Mouse (Mus musculus) midbrain, embryonic 12.5 days (tissue): Measurements from ENCODE around the gene Gm10518. TPM values are rescaled to one million over a fixed set of nuclear protein-coding genes. Genes with fewer than 3 reads are reported as not detected.
"Not testable (repeated sequence)": the region's sequence is repeated elsewhere in the genome, so short reads cannot be mapped to it uniquely, and the experiment has no call there.

ENCODE experiments used
- ATAC-seq: fragments of 200-750 bp; cut with Nextera tagmentation; 2 replicates; pipeline ENCODE4 v1.8.0; 2017; ENCODE audit warnings: low read depth, moderate TSS enrichment, moderate library complexity; ENCODE audit not compliant: low FRiP score
- H3K27ac ChIP-seq: fragments of 300-500 bp; sonication (generic); replicated peaks from 2 replicates; pipeline ENCODE4 v1.5.1; 2016; ENCODE audit warnings: mild to moderate bottlenecking
- H3K27me3 ChIP-seq: fragments of 300-500 bp; sonication (generic); 2 replicates; pipeline ENCODE4 v1.6.1; 2016; ENCODE audit warnings: mild to moderate bottlenecking
- H3K36me3 ChIP-seq: fragments of 300-500 bp; sonication (generic); 2 replicates; pipeline ENCODE4 v1.6.1; 2016
- H3K4me1 ChIP-seq: fragments of 300-500 bp; sonication (generic); 2 replicates; pipeline ENCODE4 v1.6.1; 2016
- H3K4me2 ChIP-seq: fragments of 300-500 bp; sonication (generic); replicated peaks from 2 replicates; pipeline ENCODE4 v1.6.1; 2016; ENCODE audit warnings: mild to moderate bottlenecking, moderate library complexity
- H3K4me3 ChIP-seq: fragments of 300-500 bp; sonication (generic); 2 replicates; pipeline ENCODE4 v1.5.1; 2016; ENCODE audit warnings: mild to moderate bottlenecking
- H3K9ac ChIP-seq: fragments of 300-500 bp; sonication (generic); replicated peaks from 2 replicates; pipeline ENCODE4 v1.6.1; 2016; ENCODE audit warnings: mild to moderate bottlenecking, moderate library complexity
- H3K9me3 ChIP-seq: fragments of 300-500 bp; sonication (generic); 2 replicates; pipeline ENCODE4 v1.6.1; 2016; ENCODE audit warnings: mild to moderate bottlenecking
- WGBS: fragments of 180-500 bp; shearing (Covaris S2); methylation state at CpG from one replicate; pipeline ENCODE4 v1.1.7; 2016; 5-methylcytosine and 5-hydroxymethylcytosine counted together
- polyA plus RNA-seq: library from polyadenylated mRNA; unstranded; fragments of >200 nt; fragmentation: Nextera tagmentation; extraction: Ambion mirVana; gene quantifications from 2 replicates; pipeline ENCODE4 v1.2.1, GENCODE M21; 2016

Gene Gm10518
- polyA plus RNA-seq, 1 experiment from 2014 or later, result 0.29 TPM

DNA sequence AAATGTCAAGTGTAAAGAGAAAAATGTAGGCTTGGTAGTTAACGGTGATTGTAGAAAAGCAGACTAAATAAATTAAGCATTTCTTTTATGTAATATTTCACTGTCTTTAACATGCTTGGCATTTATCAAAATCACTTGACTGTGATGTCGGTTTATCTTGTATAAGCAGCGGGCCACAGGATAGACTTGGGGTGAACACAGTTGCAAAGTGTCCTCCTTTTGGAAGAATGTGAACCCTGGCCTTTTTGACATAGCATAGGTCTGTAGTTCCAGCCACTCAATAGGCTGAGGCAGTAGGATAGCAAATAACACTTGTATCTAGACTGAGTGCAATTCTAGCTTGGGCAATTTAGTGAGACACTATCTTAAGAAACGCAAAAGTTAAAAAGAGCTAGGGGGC, 4.3 kb downstream of the Gm10518 start:
- no peaks in the 10 kb centered on the region for H3K36me3 ChIP-seq
- H3K27ac ChIP-seq, result no peak overlapping the region
- peaks cover 2% of the 10 kb centered on the region for H3K4me1 ChIP-seq
- no peak for ATAC-seq
- H3K4me2 ChIP-seq, result no peak overlapping the region
- no peak overlapping the region for H3K9ac ChIP-seq
- H3K4me3 ChIP-seq, result no peak overlapping the region
- WGBS, result 90% methylated on average over 4 of the region's 4 CpGs
- no peaks in the 10 kb centered on the region for H3K27me3 ChIP-seq
- no peaks in the 10 kb centered on the region for H3K9me3 ChIP-seq

DNA sequence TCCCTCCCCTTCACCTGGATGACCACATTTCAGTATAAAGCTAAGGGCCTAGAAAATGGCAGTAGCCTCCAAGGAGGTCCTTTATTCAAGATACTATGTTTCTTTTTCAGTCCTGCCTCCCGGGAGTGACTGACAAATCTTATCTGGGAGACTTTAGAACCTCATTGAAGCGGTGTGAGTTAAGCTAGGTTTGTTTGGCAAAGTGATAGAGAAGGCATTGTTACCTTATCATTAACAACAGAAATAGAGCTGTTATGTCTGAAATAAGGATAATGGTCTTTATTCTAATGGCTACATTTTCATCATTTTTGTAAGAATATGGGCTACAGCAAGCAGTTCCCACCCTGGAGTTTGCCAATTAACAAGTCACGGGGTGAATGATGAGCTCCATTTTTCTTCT, 5.1 kb downstream of the Gm10518 start:
- 80% methylated on average over 3 of the region's 3 CpGs for WGBS
- Histone ChIP-seq H3K4me1 (no peaks in the 10 kb centered on the region), H3K9me3 (no peaks in the 10 kb centered on the region), H3K9ac (no peak overlapping the region), H3K27me3 (no peaks in the 10 kb centered on the region), H3K4me3 (no peak overlapping the region), H3K4me2 (no peak overlapping the region), H3K27ac (no peak overlapping the region), H3K36me3 (no peaks in the 10 kb centered on the region)
- ATAC-seq, result no peak

DNA sequence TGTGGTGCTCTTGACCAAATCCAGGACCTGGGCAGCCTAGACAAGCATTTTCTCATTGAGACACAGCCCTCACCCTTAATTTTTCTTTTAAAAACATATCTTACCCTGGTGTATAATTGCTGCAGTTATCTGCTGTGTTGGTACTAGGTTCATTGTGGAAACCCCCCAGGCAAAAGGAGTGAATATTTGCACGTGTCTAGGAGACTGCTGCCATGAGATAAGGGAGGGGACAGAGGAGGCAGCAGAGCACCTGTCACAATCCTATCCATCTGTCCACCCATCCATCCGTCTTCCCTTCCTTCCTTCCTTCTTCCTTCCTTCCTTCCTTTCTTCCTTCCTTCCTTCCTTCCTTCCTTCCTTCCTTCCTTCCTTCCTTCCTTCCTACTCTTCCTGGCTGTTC, 10.2 kb downstream of the Gm10518 start:
- no peak for ATAC-seq
- Histone ChIP-seq H3K27me3 (no peaks in the 10 kb centered on the region), H3K27ac (no peak overlapping the region), H3K4me1 (no peaks in the 10 kb centered on the region), H3K4me2 (no peak overlapping the region), H3K9ac (no peak overlapping the region), H3K9me3 (no peaks in the 10 kb centered on the region), H3K4me3 (no peak overlapping the region), H3K36me3 (no peaks in the 10 kb centered on the region)
- 58% methylated on average over 2 of the region's 2 CpGs for WGBS

DNA sequence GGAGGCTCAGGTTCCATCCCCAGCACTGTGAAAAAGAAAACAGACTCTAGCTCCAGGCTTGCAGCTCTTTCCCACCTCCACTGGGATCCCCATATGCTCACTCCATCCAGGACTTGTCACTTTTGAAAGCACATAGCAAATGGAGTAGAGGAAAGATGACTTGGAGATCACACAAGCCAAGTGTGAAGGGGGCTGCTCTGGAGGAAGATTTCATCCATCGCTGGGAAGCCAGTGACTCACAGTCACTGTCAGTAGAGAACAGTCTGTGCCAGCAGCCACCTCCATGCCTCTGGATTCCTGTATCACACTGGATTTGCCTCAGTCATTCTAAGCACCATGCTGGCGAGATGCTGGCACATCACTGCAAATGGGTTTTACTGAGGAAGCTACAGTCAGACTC, 11.4 kb downstream of the Gm10518 start:
- Histone ChIP-seq H3K27me3 (no peaks in the 10 kb centered on the region), H3K27ac (no peak overlapping the region), H3K4me1 (no peaks in the 10 kb centered on the region), H3K36me3 (no peaks in the 10 kb centered on the region), H3K4me2 (no peak overlapping the region), H3K4me3 (no peak overlapping the region), H3K9ac (no peak overlapping the region), H3K9me3 (no peaks in the 10 kb centered on the region)
- ATAC-seq, result no peak
- WGBS, result 93% methylated on average over 2 of the region's 2 CpGs

DNA sequence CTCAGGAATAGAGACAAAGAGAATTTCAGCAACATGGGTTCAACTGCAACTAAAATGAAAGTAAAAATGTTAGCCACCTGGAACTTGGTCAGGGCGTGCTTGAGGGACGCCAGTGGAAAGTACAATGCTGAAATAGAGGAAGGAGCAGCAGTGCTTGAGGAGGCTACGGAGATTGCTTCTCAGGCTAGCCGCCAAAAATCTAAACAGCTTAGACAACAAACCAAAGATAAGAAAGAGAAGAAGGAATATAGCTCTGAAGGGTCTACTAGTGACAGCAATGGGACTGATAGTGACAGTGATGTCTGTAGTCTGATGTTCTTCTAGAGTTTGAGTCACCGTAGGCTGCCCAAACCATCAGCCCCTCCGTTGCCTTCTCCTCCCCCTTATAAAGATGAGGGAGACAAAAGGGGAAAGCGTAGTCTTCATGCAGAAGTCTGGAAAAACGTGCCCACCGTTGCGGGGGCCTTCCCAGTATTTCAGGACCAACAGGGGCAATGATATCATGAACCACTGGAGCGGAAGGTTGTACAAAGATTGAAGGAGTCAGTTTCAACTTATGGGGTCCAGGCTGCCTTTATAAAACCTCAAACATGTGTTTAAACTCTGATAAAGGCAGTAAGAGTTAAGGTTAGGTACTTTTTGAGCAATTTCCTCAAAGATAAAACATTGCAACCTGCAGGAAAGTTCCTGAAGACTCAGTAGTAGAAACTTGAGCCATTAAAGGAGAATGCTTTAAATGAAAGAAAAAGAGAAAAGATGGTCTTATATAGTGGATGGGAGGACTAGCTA, 15.5 kb downstream of the Gm10518 start:
- not testable (repeated sequence) for H3K27me3 ChIP-seq, H3K9me3 ChIP-seq
- 89% methylated on average over 11 of the region's 11 CpGs for WGBS

DNA sequence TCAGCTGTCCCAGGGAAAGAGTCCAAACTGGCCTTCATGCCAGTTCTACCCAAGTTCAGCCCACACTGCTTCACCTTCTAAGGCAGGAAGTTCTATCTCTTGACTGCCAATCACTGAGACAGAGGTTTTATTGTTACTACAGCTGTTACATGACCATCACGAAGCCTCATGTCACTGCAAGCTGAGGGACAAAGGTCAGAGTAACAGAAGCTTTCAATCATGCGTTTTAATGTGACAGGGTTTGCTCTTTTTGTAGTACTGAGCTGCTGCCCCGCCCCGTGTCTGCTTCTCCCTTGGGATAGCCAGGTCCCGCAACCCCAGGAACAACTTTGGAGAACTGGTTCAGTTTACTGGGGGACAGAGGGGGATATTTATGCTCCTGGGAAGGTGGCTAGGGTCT, 21.4 kb downstream of the Gm10518 start:
- H3K4me1 ChIP-seq, result no peaks in the 10 kb centered on the region
- H3K9ac ChIP-seq, result no peak overlapping the region
- H3K4me3 ChIP-seq, result no peak overlapping the region
- no peaks in the 10 kb centered on the region for H3K9me3 ChIP-seq
- H3K36me3 ChIP-seq, result no peaks in the 10 kb centered on the region
- no peak overlapping the region for H3K27ac ChIP-seq
- no peak overlapping the region for H3K4me2 ChIP-seq
- no peaks in the 10 kb centered on the region for H3K27me3 ChIP-seq
- ATAC-seq, result no peak
- 69% methylated on average over 5 of the region's 5 CpGs for WGBS

More for the DNA sequence above, 15.5 kb downstream of the Gm10518 start:
- not testable (repeated sequence) for H3K36me3 ChIP-seq, H3K4me2 ChIP-seq, ATAC-seq, H3K4me1 ChIP-seq, H3K4me3 ChIP-seq, H3K9ac ChIP-seq, H3K27ac ChIP-seq

DNA sequence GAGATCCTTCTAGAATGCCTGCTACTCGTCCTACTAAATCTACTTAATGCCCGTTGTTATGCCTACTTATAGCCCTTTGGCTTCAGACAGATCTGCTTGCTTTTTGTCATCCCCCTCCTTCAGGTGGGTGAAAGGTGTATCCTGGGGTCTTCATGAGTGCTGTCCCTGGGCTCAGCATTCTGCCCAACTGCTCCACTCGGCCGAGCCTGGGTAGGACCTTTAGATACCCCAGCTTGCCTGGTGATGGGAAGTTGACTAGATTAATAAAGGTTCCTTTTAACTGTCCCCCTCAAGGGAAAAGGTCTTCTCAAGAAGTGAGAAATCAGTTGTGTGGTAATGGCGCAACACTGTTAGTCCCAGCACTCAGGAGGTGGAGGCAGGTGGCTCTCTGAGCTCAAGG, 24.9 kb downstream of the Gm10518 start:
- no peaks in the 10 kb centered on the region for H3K36me3 ChIP-seq
- no peak for ATAC-seq
- H3K4me3 ChIP-seq, result no peak overlapping the region
- H3K9me3 ChIP-seq, result no peaks in the 10 kb centered on the region
- H3K9ac ChIP-seq, result no peak overlapping the region
- no peaks in the 10 kb centered on the region for H3K4me1 ChIP-seq
- 92% methylated on average over 5 of the region's 5 CpGs for WGBS
- H3K27ac ChIP-seq, result no peak overlapping the region
- H3K27me3 ChIP-seq, result no peaks in the 10 kb centered on the region
- no peak overlapping the region for H3K4me2 ChIP-seq

DNA sequence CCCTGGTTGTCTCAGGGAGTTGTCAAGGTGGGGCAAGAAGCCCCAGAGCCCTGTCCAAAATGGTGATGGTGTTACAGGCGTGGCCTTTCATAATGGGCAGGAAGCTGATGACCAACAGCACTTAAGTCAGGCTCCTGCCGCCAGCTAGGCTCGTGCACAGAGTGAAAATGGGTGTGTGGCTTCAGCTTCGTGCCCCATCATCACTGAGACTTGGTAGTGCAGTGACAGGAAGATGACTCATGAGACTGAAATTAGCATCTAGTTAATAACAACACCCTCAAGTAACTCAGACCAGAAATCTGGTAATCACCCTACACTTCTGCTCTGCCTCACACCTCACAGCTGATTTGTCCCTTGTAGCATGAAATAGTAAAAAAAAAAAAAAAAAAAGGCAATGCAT, 25.7 kb downstream of the Gm10518 start:
- no peak overlapping the region for H3K27ac ChIP-seq
- no peak overlapping the region for H3K9ac ChIP-seq
- no peak overlapping the region for H3K4me2 ChIP-seq
- no peaks in the 10 kb centered on the region for H3K4me1 ChIP-seq
- no peaks in the 10 kb centered on the region for H3K36me3 ChIP-seq
- 83% methylated on average over 4 of the region's 4 CpGs for WGBS
- ATAC-seq, result no peak
- H3K9me3 ChIP-seq, result no peaks in the 10 kb centered on the region
- no peaks in the 10 kb centered on the region for H3K27me3 ChIP-seq
- no peak overlapping the region for H3K4me3 ChIP-seq

DNA sequence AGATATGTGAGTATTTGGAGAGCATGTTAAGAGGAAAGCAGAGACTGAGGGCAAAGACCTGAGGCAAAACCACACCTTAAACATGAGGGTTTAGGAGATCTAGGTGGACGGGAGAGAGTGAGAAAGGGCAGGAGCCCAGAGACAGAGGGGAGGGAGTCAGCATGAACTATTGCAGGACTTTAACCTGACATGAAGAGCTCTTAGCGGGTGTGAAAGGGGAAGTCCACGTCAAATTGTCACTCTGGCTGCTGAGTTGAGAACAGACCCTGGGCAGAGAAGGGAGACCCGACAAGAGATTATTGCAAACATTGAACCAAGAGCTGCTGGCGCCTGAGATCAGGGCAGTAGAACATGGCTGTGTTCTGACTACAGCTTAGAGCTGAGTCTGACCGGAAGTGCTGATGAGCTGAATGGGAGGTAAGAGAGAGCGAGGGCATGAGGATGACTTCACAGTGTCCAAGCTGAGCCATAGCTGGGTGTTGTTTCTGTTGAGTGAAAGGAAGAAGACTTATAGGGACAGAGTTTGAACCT, 29.6 kb downstream of the Gm10518 start:
- no peak for ATAC-seq
- Histone ChIP-seq H3K36me3 (no peaks in the 10 kb centered on the region), H3K9me3 (0 out of 2 replicates have a peak, but pooled peaks cover 4% of the 10 kb centered on the region), H3K4me2 (no peak overlapping the region), H3K9ac (no peak overlapping the region), H3K27me3 (no peaks in the 10 kb centered on the region), H3K4me1 (no peaks in the 10 kb centered on the region), H3K27ac (no peak overlapping the region), H3K4me3 (no peak overlapping the region)
- 81% methylated on average over 7 of the region's 7 CpGs for WGBS

DNA sequence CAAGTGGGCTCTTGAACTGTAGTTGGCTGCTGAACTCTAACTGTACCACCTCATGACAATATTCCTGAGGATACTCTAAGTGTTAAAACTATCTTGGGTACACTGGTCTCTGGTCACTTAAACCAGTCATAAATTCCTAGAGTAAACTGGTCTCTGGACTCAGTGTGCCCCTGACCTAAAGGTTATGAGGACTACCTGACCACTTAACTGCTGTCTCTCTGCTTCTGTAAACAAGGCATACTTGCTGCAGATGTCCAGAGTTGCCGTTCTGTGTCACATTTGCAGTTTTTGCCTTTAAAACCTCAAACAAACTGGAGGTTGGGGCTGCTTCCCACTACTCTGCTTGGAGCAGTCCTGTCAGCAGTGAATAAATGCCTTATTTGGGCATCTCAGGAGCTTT, 30.4 kb downstream of the Gm10518 start:
- ATAC-seq, result no peak
- Histone ChIP-seq H3K4me1 (no peaks in the 10 kb centered on the region), H3K27ac (no peak overlapping the region), H3K4me3 (no peak overlapping the region), H3K27me3 (no peaks in the 10 kb centered on the region), H3K9me3 (0 out of 2 replicates have a peak, but pooled peaks cover 4% of the 10 kb centered on the region), H3K36me3 (no peaks in the 10 kb centered on the region), H3K9ac (no peak overlapping the region), H3K4me2 (no peak overlapping the region)
- 91% methylated on average over 1 of the region's 1 CpGs for WGBS

DNA sequence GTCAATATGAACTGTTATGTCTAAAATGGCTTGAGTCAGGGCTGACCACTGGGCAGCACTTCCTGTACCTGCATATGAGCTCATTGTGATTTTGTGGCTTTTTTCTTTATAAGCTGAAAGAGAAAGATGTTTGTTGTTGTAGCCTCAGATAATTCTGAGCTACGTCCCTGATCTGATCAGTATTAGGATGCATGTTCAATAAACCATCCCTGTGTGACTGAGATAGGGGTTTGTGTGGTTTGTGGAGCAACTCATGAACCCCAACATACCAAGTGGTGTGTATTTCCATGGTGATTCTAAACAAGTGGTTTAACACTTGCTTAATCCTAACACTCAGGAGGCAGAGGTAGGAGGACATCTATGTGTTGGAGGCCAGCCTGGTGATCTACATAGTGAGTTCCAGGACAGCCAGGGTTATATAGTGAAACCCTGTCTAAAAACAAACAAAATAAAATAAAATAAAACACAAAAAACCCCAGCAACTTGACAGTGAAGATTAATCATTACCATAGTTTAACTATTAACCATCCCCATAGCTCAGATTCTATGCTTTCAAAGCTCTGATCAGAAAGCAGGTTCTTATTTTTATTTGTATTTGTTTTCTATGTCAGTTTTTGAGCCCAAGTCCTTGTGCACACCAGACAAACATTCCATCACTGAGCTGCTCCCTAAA, 32.7 kb downstream of the Gm10518 start:
- WGBS, result 87% methylated on average over 1 of the region's 1 CpGs
- no peak overlapping the region for H3K4me2 ChIP-seq
- H3K9me3 ChIP-seq, result 0 out of 2 replicates have a peak, but pooled peaks cover 4% of the 10 kb centered on the region
- no peak for ATAC-seq
- H3K27me3 ChIP-seq, result no peaks in the 10 kb centered on the region
- H3K27ac ChIP-seq, result no peak overlapping the region
- no peaks in the 10 kb centered on the region for H3K4me1 ChIP-seq
- no peak overlapping the region for H3K4me3 ChIP-seq
- no peak overlapping the region for H3K9ac ChIP-seq
- H3K36me3 ChIP-seq, result no peaks in the 10 kb centered on the region
